Mouse (Mus musculus): ENCODE results near the gene Hrk. TPM values are rescaled to one million over a fixed set of nuclear protein-coding genes. Genes with fewer than 3 reads are reported as not detected.

The Hrk gene
- polyA plus RNA-seq (2012; ENCODE audit: low replicate concordance) = 0.03 TPM in 1 of 2 replicates, not detected in the other

GRCm38 (mm10) chr5:118164581-118164980 is at the start of gene Hrk:
TSS of gene Hrk (plus strand) at chr5:118164648.

GRCm38 (mm10) chr5:118154839-118155564 is 9.4 kb upstream of the Hrk start, which contains the start of gene Fbxw8:
TSS of gene Fbxw8 (minus strand) at chr5:118155464.

Other genes starting within 250 kb of the Hrk start
- 1.6 and 4.3 TPM in 2 replicates for gene Fbxo21, start 187.9 kb upstream of the Hrk start, polyA plus RNA-seq (2012; ENCODE audit: low replicate concordance)
- 0.85 and 2.1 TPM in 2 replicates for gene Tesc, start 136.9 kb upstream of the Hrk start, polyA plus RNA-seq (2012; ENCODE audit: low replicate concordance)
- gene Fbxw8, start 9.2 kb upstream of the Hrk start, polyA plus RNA-seq (2012; ENCODE audit: low replicate concordance) = 23.1 and 37.6 TPM in 2 replicates
- gene Rnft2, start 80.5 kb downstream of the Hrk start, polyA plus RNA-seq (2012; ENCODE audit: low replicate concordance) = 0.63 and 0.71 TPM in 2 replicates
- 0.96 and 1.7 TPM in 2 replicates for gene 2410131K14Rik, start 80.6 kb downstream of the Hrk start, polyA plus RNA-seq (2012; ENCODE audit: low replicate concordance)

Measured in leukemia stem cell, adult 10-12 weeks (primary cell).